Mouse (Mus musculus) liver, adult (tissue): ENCODE measurements around the gene Tmub1.

Experiments
- GATA4 ChIP-seq: IDR thresholded peaks from 2 replicates; pipeline ENCODE4 v1.6.1; 2014; ENCODE audit warnings: mild to moderate bottlenecking, low read length; ENCODE audit not compliant: insufficient replicate concordance

Gene Tmub1

DNA sequence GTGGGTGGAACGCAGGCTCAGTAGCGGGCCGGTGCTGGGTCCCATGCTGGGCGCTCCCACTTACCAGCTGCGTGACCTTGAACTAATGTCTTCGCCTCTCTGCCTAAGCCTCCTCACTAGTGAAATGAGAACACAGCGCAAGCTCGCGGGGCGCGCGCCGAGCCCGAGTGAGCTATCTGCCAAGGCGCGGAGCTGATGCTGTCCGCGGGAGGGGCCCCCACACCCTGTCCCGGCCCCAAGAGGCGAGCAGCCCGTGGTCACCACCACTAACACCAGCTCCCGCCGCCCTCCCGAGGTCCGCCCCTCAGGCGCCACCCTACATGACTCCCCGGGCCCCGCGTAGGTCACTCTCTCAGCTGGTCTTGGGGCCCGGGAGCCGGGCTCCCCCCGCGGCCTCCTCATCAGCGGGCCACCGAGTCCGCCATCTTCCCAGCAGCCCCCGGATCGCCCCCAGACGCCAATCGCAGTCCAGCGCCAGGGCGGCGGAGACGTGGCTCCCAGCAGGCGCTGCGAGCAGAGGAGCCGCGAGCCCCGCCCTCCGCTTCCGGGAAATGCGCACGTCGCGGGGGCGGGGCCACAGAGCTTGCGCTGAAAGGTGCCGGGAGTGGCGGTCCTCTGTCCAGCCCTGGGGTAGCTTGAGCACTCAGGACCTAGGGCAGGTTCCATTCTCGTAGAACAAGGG is 2.8 kb downstream of the Tmub1 start, which contains the start of gene Fastk:
Gene Fastk (minus strand): TSS at position 542 of the 682 bp plus-strand sequence.
- peak; percentile 25; the same call in 1 of the 2 replicates for TF ChIP-seq GATA4

DNA sequence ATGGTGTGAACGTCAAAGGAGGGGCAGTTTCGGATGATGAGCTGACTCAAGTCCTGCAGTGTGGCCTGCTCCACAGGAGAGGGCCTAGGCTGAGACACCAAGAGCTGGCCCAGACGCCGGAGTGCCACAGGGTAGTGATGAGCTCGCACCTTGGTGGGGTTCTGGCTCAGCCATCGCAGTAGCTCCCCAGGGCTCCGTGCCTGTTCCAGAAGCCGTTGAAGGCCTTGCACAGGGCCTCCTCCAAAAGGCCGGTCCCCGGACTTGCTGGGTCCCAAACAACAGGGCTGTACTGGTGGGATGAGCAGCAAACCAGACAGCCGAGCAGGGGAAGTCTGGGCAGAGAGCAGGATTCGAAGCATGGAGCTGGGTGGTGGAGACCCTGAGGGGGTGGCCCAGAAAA is 3.7 kb downstream of the Tmub1 start:
- no peak for TF ChIP-seq GATA4

DNA sequence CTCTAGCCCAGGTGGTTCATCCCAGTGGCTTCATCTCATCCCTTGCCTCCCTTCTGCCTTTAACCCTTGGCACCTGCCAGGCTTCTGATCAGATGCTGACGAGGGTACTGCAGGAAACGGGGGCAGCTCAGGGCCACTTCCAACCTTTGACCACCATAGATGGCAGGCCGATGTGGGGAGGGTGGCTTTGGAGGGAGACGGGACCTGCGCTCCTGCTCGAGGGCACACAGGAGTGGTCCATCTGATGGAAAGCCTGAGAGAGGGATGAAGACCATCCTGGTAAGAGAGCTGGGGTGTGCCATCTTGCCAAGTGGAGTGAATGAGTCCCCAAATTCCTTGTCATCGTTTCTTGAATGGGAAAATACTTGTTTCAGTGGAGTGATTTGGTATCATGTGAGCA is 4.5 kb downstream of the Tmub1 start:
- no peak for TF ChIP-seq GATA4

DNA sequence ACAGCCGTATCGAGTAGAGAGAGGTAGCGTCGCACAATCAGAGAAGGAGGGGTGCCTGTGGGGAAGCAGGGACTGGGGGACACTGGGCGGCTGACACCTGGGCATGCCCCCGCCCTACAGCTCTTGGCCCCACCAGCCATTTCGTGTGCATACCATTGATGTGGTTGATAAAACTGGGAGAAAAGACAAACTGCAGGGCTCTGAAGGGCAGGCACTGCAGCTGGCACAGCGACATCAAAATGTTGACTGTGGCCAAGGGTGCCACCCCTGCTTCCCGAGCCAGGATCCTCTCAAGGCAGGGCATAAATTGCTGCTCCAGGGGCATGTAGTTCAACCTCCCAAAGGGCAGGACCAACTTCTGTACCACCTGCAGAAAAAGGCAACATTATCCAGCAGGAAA is 5.6 kb downstream of the Tmub1 start:
- no peak for TF ChIP-seq GATA4

DNA sequence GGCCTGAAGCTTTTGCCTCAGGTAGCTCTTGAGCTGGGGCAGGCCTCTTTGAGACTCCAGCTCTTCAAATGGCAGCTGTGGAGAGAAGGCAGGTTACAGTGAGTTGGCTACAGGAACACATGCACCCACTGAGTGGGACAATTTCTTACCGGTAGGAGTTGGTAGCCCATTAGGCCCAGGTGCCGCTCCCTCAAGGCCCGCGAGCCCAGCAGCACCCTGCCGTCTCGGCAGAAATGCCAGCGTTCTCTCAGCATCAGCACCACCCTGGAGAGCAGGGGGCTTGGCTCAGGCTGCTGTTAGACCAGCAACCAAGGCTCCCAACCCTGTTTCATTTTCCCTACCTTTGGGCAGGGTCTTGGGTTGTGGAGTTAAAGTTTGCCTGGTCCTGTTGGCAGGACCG is 6.5 kb downstream of the Tmub1 start:
- no peak for TF ChIP-seq GATA4

DNA sequence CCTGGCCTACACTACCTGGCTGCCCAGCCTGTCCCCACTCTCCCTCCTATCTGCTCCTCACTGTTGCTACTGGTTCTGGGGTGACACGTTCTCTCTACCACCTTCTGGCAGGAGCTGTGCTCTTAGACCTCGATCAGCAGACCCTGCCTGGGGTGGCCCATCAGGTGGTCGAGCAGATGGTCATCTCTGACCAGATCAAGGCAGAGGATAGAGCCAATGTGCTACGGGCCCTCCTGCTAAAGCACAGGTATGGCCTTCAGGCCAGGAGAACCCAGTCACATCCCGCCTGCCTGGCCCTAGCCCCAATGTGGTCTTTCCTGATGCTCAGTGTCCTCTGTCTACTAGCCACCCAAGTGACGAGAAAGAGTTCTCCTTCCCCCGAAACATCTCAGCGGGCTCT is 13.7 kb downstream of the Tmub1 start:
- no peak for TF ChIP-seq GATA4

DNA sequence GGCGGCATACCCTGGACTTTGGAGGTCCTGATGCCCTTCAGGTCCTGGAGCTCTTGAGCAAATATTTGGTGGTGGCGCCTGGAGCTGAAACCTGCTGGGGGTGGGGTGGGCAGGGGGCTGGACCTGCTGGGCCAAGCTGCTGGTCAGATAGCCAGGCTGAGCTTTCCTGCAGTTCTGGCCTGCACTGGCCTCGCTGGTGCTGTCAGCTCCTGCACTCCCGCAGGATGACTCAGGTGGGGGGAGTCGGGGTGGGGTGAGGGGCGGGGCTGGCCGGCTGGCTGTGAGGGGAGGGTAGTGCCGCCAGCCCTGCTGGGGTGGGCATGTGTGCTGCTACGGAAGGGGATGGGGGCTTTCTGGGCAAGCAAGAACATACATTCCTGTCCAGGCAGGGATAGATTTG is 19.1 kb downstream of the Tmub1 start:
- TF ChIP-seq GATA4: no peak

DNA sequence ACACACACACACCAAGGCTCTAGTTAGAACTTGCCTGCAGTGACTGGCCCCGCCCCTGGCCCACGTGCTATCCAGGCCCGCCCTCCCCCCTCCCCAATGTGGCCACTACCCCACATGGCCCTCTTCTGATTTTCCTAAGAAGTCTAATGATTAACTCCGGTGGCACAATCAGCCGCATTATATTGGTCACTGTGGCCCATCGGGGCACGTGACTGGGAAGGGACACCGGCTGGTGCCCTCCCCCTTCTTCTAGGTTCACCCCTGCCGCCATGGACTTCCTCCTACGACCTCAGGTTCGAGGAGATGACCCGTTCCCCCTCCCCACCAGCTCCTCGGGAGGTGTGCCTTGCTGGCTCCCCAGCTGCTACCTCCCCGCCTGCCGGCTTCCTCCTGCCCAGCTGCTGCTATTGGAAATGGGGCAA is 19.7 kb downstream of the Tmub1 start:
- no peak for TF ChIP-seq GATA4

DNA sequence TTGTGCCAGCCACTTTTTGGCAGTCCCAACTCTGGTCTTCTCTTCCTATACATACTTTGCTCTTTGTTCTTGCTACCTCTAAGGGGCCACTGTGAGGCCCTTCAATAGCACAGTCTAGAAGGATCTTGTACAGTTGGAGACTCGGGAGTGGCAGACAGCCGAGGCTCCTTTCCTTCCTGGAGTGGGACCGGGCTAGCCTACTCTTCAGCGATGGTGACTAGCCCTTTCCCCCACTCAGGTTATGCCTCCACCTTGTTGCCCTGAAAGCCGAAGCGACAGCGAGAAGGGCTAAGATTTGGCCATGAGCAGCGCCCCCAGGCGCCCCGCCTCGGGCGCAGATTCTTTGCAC is 20.4 kb downstream of the Tmub1 start:
- no peak for TF ChIP-seq GATA4

DNA sequence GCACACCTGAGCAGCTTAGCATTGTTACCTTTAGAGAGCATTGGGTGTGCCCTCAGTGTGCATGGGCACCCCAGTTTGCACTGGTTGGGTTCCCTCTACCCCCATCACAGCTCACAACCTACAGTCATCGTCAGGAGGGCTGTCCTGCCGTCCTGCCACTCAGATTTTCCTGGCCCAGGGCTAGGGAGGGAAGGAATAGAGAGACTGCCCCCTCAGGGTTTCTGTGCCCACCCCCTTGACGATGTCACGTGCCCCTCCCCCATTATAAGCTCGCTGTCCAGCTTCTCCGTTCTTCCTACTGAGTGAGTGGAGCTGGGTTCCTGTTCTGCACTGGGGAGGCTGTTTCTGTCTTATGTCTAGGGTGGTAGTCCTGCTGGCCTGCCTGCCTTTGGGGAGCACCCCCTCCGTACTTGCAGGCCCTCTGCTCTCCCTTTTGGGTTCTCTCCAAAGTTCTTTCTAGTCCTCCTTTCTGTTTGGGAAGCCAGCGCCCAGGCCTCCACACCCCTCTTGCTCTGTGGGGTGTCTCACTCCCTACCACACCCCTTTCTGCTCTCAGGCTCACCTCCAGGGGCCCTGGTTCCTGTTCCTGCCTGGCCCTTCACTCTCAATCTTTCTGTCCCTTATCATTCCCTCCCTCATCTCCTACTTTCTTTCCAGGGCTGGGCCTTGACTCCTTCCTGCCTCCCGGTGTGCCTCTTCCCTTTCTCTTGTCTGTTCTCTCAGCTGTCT is 20.9 kb downstream of the Tmub1 start:
- TF ChIP-seq GATA4: no peak

DNA sequence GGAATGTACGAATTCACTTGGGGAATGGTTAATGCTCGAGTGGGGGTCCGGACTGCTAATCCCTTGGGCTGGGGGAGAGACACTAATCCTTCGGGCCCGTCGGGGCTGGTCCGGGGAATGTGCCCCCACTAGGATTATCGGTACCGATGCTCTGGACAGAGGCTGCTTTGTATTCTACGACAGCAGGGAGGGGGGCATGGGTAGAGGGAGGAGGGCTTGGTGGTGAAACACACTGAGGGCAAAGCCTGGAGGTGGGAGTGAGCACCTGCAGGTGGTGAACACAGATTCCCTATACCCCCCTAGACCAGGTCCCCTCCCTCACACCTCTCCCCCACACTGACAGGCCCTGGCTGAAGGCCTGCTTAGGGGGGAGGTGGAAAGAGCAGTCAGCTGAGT is 21.6 kb downstream of the Tmub1 start:
- no peak for TF ChIP-seq GATA4

DNA sequence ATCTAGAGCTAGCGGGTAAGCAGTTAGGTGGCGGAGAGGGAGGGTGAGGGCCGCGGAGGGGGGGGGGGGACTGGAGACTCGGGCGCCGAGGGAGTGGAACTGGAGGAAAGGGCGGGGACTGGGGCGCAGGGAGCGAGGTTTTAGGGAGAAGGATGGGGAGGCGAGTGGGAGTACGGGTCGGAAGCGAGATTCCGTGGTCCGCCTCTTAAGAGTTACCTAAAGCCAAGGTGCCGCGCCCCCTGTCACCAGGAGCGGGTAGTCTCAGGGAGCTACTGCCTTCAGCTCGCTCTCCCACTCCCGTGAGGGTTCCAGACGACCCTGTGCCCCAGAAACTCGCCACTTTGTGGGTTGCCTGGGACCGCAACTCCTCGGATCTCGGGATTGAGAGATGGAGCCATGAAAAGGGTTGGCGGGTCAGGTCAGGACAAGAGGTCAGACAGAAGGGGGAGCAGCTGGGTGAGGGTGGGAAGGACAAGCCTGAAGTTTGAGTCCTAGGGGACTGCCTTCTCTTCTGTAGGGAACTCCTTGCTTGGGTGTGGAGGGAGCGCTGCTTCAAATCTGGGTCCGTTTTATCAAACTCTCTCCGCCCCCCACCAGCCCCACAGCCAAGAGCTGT is 22.1 kb downstream of the Tmub1 start:
- TF ChIP-seq GATA4: no peak

DNA sequence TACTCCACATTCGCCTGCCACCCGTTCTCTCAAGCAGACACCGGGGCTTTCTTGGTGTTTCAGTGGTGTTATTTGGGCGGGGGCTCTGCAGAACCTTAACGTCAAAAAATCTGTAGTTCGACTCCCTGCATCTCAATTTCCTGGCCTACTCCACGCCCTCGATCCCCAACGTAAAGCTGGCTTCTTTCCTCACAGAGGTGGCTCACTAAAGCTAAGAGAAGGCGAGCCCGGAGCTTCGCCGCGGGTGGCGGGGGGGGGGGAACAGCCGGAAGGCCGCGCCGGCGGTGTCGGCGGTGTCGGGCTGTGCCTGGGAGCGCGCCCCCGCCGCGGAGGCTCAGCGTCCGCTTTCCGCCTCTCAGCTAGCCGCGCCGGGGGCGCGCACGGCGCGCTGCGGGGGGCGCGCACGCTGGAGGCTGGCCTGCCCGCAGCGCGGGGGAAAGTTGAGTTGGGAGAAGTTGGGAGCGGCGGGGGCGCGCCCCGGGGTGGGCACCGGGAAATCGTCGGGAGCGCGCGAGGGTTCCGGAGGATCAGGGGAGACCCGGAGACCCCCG is 22.7 kb downstream of the Tmub1 start:
- TF ChIP-seq GATA4: no peak

DNA sequence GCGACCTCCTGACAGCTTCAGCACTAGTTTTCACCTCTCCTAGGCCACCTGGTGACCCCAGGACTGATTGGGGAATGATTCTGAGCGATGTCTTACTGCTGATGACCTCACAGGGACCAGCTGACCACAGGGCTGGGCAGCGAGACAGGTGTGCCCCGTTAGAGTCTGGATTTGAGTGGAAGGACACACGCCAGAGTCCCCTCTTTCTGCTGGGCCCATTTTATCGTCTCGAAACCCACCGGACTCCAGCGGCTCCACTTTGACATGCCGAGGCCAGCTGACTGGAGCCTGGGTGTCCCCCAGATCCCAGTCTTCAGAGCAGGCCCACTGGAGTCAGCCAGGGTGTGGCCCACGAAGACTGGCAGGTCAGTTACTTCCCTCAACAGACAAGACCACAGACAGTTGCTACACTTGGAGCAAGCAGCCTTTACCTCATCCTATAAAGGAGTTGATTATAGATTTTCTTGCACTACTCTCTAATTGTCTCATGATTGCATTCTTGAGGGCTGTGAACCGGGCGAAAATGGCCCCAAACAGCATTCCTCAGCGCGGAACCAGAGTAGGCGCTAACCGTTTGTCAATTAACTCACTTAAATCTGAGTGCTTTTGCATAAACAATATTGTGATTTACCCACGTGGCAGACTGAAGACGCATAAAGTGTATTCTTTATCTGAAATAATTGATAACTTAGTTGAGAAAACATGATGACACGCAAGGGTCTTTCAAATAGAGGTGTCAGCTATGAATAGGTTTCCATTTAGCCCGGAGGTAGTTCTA is 23.5 kb downstream of the Tmub1 start:
- no peak for TF ChIP-seq GATA4

DNA sequence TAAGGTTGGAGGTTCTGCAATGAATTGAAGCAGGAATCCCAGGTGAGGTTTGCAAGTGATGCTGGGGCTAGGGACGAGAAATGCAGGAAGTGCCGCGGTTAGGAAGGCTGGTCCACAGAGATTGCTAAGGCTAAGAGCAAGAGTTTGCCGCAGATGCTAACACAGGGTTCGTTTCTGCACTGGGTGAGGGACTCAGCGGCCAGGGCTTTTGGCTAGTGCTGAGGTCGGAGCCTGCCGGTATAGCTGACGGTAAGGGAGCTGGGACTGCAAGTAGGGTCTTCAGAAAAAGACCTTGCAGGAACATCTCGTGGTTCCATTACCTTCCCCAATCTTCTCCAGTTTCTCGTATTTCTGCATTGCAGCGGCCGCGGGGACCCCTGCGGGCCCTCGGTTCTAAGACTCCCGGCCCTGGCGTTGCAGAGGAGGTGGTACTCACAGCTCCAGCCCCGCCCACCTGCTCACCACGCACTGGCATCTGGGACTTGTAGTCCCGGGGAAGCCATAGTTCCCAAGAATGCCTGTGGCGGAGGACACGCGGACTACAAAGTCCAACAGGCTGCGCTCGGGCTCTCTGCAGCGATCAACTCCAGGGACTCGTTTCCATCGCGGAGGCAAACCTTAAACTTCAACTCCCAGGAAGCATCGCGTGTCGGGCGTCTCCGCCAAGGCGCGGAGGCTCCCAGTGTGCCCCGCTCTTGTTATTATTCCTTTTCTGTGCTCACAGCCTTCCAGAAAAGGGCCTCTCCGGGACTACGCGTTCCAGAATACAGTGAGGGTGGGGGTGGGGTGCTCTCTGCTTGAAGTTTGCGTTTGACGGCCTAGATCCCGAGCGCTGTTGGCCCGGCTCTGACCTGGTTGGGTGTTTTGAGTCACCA is 24.3 kb downstream of the Tmub1 start, which contains the start of the genes Cdk5 and Slc4a2:
Gene Cdk5 (minus strand): TSS at position 402 of the 875 bp plus-strand sequence.
Gene Slc4a2 (plus strand): TSS at position 709 of the 875 bp plus-strand sequence.
- TF ChIP-seq GATA4: peak; percentile 58; the same call in 1 of the 2 replicates

DNA sequence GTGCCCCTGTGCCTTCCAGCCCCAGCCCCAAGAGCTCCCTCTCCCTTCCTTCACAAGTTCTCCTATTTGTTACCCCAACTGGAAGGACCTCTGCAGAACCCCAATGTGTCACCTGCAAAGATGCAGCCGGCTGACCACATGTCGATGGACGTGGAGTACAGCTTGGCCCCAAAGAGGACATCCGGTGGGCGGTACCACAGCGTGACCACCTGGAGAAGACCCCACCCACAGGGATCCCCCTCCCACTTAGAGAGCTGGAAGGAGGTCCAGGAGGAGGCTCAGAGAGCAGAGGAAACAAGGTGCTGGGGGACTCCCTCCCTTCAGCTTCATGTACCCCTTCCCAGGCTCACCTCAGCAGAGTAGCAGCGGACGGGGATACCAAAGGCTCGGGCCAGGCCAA is 27.3 kb downstream of the Tmub1 start:
- no peak for TF ChIP-seq GATA4
